Mouse (Mus musculus): ENCODE measurements around the gene Rasgef1b.

- TF ChIP-seq POLR2A (IDR thresholded peaks at IDR 0.05; ENCODE audit: extremely low read depth, insufficient read depth, low read length) = no peak
- no peak for TF ChIP-seq CTCF (IDR thresholded peaks at IDR 0.05; ENCODE audit: low read depth, low read length)
Measured at GRCm38 (mm10) chr5:99342527-99342926, 386.3 kb downstream of the Rasgef1b start.

All from liver, adult 2 months (tissue).